Mouse (Mus musculus) lung, embryonic 16.5 days (tissue): ENCODE data around the gene S100pbp. TPM values are rescaled to one million over a fixed set of nuclear protein-coding genes. Genes with fewer than 3 reads are reported as not detected.

ENCODE experiments used
- ATAC-seq: fragments of 200-750 bp; cut with Nextera tagmentation; 2 replicates; pipeline ENCODE4 v1.8.0; 2017; ENCODE audit warnings: low read depth, mild to moderate bottlenecking, moderate library complexity
- H3K27ac ChIP-seq: fragments of 300-500 bp; sonication (generic); 2 replicates; pipeline ENCODE4 v1.5.1; 2014; ENCODE audit warnings: mild to moderate bottlenecking, control low read depth, low read length
- H3K27me3 ChIP-seq: fragments of 300-500 bp; sonication (generic); 2 replicates; pipeline ENCODE4 v1.6.1; 2014; ENCODE audit warnings: low read depth, low read length, mixed read lengths; ENCODE audit not compliant: control insufficient read depth, insufficient read depth
- H3K36me3 ChIP-seq: fragments of 300-500 bp; sonication (generic); 2 replicates; pipeline ENCODE4 v1.6.1; 2014; ENCODE audit warnings: low read length; ENCODE audit not compliant: control insufficient read depth, insufficient read depth
- H3K4me1 ChIP-seq: fragments of 300-500 bp; sonication (generic); replicated peaks from 2 replicates; pipeline ENCODE4 v1.6.1; 2014; ENCODE audit warnings: low read length, mixed read lengths; ENCODE audit not compliant: control insufficient read depth, insufficient read depth
- H3K4me2 ChIP-seq: fragments of 300-500 bp; sonication (generic); 2 replicates; pipeline ENCODE4 v1.6.1; 2014; ENCODE audit warnings: low read depth, low read length, control low read depth
- H3K4me3 ChIP-seq: fragments of 300-500 bp; sonication (generic); 2 replicates; pipeline ENCODE4 v1.5.1; 2014; ENCODE audit warnings: mild to moderate bottlenecking, low read length, control low read depth
- H3K9ac ChIP-seq: fragments of 300-500 bp; sonication (generic); 2 replicates; pipeline ENCODE4 v1.6.1; 2014; ENCODE audit warnings: low read length, control low read depth
- H3K9me3 ChIP-seq: fragments of 300-500 bp; sonication (generic); 2 replicates; pipeline ENCODE4 v1.6.1; 2016; ENCODE audit warnings: low read length; ENCODE audit not compliant: control insufficient read depth
- WGBS: fragments of 180-500 bp; shearing (Covaris S2); extraction: QIAGEN DNeasy Blood & Tissue Kit; methylation state at CpG from one replicate; pipeline ENCODE4 v1.1.7; 2014; 5-methylcytosine and 5-hydroxymethylcytosine counted together
- polyA plus RNA-seq: library from polyadenylated mRNA; unstranded; fragments of >200 nt; fragmentation: Nextera tagmentation; extraction: Ambion mirVana; gene quantifications from 2 replicates; pipeline ENCODE4 v1.2.1, GENCODE M21; 2015

The S100pbp gene
- polyA plus RNA-seq, 1 experiment from 2014 or later, result 15.8 TPM

DNA sequence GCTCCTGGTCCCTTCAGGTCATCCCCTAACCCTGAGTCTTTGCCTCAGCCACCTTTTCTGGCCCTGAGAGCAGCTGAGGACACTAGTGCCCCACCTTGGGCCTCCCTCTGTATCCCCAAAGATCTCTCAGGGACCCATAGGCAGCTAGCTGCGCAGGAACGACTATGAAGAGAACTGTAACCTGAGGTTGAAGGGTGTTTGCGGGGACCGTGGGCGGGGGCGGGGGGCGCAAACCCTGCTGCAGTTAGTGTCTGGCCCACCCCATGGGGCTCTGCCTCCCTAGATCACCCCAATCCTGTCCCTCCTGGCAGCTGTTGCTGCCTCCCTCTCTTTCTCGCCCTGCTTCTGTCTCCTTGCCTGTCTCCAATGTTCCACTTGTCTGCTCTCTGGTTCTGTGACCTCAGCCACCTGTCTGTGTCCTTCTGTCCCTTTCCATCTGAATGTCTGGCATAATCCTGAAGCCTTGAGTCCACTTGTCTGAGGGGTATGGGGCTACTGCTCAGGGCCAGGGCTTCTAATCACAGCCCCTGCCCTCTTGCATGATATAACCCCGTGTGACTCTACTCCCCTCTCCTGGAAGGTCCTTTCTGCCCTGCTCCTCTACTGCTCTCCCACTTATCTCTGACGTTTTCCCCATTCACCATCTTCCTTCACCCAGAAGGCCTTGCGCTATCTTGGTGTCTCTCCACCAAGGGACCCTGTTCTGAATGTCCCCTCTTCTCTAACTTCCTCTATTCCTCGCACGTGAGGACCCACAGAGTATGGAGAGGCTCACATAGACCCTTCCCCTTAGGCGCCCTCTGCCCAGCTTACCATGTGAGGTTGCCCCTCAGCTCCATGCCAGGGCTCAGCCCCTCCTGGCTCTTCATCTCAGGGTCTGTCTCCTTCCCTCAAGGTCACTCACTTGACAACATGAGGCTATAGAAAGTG lies 51.9 kb downstream of the S100pbp start:
- Histone ChIP-seq H3K4me2 (peak overlapping the region; percentile 97), H3K36me3 (no peaks in the 10 kb centered on the region), H3K27ac (no peak overlapping the region), H3K27me3 (peaks cover 34% of the 10 kb centered on the region), H3K4me1 (peaks cover 5% of the 10 kb centered on the region), H3K9ac (peak overlapping the region; percentile 68), H3K4me3 (peak overlapping the region; percentile 61), H3K9me3 (no peaks in the 10 kb centered on the region)
- no peak for ATAC-seq
- WGBS, result 60% methylated on average over 14 of the region's 14 CpGs

DNA sequence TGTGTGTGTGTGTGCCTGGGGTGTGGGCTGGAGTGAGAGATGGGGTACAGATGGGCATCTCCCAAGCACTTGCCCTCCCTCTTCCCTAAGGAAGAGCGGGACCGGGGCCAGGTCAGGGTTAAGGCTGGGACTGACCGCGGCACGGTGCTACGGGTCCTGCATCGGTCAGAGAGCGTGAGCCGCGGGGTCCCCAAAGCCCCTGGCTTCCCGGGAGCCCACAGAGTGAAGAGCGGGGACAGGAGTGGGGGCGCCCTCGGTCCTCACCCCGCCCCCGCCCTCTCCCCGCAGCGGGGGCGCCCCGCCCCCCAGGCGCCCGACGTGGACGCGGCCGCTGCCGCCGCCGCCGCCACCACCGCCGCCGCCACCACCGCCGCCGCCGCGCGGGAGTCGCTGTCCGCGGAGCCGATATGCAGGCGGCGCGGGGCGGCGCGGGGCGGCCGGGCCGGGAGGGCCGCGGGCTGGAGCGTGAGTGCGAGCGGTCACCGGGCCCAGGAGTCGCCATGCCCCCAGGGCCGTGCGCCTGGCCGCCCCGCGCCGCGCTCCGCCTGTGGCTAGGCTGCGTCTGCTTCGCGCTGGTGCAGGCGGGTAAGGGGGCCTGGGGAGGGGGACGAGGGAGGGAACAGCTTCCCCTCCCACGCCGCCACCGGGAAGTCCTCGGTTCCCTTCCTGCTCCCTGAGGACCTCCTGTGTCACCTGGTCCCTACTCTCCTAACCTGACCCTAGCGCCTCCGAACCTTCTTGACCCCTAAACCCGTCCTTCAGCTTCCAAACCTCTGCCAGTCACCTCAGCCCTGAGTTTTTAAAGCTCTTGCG lies 52.7 kb downstream of the S100pbp start, which contains the start of gene Fndc5:
Gene Fndc5, plus strand, starts transcription at position 421 of the 813 bp plus-strand sequence.
- 1% methylated on average over 29 of the region's 80 CpGs for WGBS
- H3K27ac ChIP-seq, result no peak within 1 kb of the TSS

DNA sequence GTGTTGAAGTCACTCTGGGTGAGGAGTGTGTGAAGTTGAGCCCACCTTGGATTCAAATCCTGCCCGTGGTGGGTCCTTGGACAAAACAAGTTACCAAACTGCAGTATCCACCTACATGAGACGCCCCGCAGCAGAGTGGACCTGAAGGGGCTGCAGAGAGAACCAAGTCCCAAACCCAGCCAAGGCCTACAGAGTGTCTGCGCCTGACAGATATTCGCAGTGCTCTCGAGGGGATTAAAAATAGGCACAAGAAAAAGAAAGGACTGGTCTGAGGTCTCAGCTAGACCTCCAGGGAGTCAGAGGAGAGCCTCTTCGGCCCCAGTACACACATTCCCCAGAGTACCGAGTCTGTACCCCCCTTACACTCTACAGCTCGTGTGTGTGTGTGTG lies 53.3 kb downstream of the S100pbp start:
- Histone ChIP-seq H3K4me1 (peaks cover 5% of the 10 kb centered on the region), H3K4me3 (peak overlapping the region; percentile 61), H3K4me2 (peak overlapping the region; percentile 97), H3K9ac (peak overlapping the region; percentile 68), H3K27me3 (peaks cover 34% of the 10 kb centered on the region), H3K36me3 (no peaks in the 10 kb centered on the region), H3K9me3 (no peaks in the 10 kb centered on the region), H3K27ac (no peak overlapping the region)
- no peak for ATAC-seq
- 38% methylated on average over 9 of the region's 9 CpGs for WGBS

More for the DNA sequence above, 52.7 kb downstream of the S100pbp start, which contains the start of gene Fndc5:
- Histone ChIP-seq H3K4me2 (peak within 1 kb of the TSS; percentile 97), H3K27me3 (peaks cover 34% of the 10 kb centered on the region), H3K9ac (peak within 1 kb of the TSS; percentile 68), H3K4me1 (peaks cover 5% of the 10 kb centered on the region), H3K4me3 (peak within 1 kb of the TSS; percentile 61), H3K9me3 (no peaks in the 10 kb centered on the region), H3K36me3 (no peaks in the 10 kb centered on the region)
- ATAC-seq, result peak; percentile 49

DNA sequence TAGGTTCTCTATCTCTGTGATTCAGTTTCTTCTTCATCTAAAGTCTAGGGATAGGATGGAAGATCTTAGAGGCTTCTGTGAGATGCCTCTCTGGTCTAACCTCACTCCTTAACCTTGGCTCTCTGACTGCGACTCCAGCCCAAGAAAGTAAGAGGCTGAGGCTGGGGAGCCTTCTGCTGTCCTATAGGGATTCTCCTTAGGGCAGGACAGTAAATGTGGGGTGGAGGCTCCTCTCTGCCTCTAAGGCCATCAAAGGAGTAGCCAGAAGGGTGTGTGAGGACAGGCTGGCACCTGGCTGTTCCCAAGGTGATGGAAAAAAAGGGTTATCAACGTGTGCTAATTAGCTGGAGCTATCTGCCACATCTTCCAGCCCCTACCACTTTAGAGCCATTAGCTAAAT lies 53.9 kb downstream of the S100pbp start:
- no peak overlapping the region for H3K9ac ChIP-seq
- H3K4me3 ChIP-seq, result no peak overlapping the region
- H3K36me3 ChIP-seq, result no peaks in the 10 kb centered on the region
- 53% methylated on average over 2 of the region's 2 CpGs for WGBS
- no peak overlapping the region for H3K4me2 ChIP-seq
- H3K27me3 ChIP-seq, result peaks cover 34% of the 10 kb centered on the region
- H3K27ac ChIP-seq, result no peak overlapping the region
- peaks cover 5% of the 10 kb centered on the region for H3K4me1 ChIP-seq
- no peaks in the 10 kb centered on the region for H3K9me3 ChIP-seq
- no peak for ATAC-seq

DNA sequence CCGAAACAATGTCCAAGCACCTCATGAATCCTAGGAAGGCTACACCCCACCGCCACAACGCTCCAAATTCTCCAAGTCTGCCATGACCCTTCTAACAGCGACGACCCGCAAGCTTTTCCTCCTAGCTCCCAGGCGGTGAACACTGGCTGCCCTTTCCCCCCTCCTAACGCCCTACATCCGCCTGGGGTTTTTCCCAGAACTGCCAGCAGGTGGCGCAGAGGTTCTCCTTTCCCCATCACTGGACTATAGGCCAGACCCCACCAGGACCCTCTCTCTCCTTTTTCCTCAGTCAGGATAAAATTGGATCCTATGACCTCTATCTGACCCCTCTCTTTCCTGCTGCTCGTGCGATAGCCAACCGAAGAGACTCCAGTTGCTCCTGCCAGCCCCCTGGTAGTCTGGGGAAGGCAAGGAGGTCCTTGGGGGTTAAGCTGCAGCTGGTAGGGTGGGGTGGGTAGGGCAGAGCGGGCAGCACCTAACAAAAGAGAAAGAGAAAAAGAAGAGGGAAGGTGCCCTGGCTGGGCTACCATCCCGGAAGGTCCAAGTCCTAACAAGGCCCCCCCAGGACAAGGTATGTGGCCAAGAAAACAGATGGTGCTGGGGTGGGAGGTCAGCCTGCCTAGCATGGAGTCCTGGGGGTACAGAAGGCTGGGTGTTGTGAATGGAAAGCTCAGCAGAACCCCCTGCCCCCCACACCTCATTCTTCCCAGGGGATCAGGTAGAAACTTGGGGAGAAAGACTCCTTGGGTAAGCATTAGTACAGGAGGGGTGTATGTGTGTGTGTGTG lies 54.5 kb downstream of the S100pbp start:
- no peak overlapping the region for H3K9ac ChIP-seq
- ATAC-seq, result 0 out of 2 replicates have a peak, but pooled peaks have one; percentile 43
- H3K4me1 ChIP-seq, result peaks cover 12% of the 10 kb centered on the region
- H3K27ac ChIP-seq, result no peak overlapping the region
- peak overlapping the region; percentile 31; the same call in 1 of the 2 replicates for H3K4me2 ChIP-seq
- peaks cover 34% of the 10 kb centered on the region for H3K27me3 ChIP-seq
- no peak overlapping the region for H3K4me3 ChIP-seq
- no peaks in the 10 kb centered on the region for H3K9me3 ChIP-seq
- H3K36me3 ChIP-seq, result no peaks in the 10 kb centered on the region
- WGBS, result 8% methylated on average over 15 of the region's 15 CpGs

DNA sequence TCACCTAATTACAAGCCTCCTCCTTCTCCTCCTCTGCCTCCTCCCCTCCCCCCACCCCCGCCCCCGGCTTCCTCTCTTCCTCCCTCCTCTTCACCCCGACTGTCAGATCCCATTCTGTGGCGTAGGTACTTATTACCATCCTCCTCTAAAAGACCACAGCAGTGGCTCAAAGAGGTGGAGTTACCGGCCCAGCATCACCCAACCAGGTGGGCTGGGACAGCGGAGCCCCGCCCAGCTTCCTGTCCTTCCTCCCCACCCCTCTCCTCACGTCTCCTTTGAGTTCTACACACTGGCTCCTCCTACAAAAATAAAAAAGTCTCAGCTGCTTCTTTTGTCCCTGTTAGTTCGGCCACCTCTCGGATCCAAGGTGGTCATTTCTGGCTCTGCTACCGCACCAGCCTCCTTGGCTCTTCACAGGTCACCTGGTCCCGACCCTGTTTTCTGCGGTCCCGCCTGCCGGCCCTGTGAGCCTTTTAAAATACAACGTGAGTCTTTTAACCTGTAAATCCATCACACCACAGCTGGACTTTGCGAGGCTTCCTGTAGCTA lies 58.7 kb downstream of the S100pbp start:
- Histone ChIP-seq H3K36me3 (no peaks in the 10 kb centered on the region), H3K27ac (no peak overlapping the region), H3K4me2 (peak overlapping the region; percentile 37), H3K27me3 (peaks cover 10% of the 10 kb centered on the region), H3K9ac (peak overlapping the region; percentile 46), H3K9me3 (no peaks in the 10 kb centered on the region), H3K4me1 (peaks cover 7% of the 10 kb centered on the region), H3K4me3 (peak overlapping the region; percentile 35)
- 4% methylated on average over 17 of the region's 17 CpGs for WGBS
- ATAC-seq, result 0 out of 2 replicates have a peak, but pooled peaks have one; percentile 23

DNA sequence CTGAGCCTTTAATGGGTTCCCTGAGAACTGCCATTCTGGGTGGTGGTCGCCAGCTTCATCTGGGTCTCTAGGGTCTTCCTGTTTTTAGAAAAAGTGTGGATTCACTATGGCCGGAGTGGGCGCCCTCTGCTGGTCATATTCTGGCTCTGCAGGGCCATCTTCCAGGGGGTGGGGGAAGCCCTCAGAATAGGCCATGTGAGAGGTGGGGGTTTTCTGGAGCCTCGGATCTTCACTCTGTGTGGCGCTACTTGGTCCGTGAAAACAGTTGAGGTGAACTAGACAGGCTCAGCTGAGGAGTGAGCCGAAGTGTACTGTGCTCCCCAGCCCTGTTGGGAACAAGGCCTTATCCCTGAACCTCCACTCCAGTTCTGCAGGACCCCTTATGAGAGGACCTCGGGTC lies 59.4 kb downstream of the S100pbp start:
- Histone ChIP-seq H3K27ac (no peak overlapping the region), H3K9ac (peak overlapping the region; percentile 36; the same call in 1 of the 2 replicates), H3K4me1 (peaks cover 10% of the 10 kb centered on the region), H3K27me3 (peaks cover 5% of the 10 kb centered on the region; the same call in 1 of the 2 replicates), H3K4me2 (peak overlapping the region; percentile 37), H3K36me3 (no peaks in the 10 kb centered on the region), H3K4me3 (no peak overlapping the region), H3K9me3 (no peaks in the 10 kb centered on the region)
- 3% methylated on average over 8 of the region's 8 CpGs for WGBS
- ATAC-seq, result no peak; the same call in 1 of the 2 replicates

DNA sequence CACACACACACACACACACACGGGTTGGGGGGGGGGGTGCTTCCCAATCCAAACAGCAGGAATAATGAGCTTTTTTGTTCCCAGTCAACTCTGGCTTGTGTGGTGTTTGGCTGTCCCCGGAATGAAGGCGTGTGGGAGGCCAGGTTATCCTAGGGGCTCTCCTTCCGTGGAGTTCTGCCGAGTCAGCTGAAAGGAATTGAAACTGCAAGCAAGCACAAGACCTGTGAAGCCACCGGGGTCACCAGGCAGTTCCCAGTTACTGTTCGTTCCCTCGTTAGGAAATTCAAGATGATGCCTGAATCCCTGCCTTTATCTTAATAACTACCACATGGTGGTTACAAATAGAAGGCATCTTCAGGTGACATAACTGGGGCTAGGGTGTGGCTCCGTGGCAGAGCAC lies 60.1 kb downstream of the S100pbp start:
- Histone ChIP-seq H3K27ac (no peak overlapping the region), H3K9ac (no peak overlapping the region), H3K9me3 (no peaks in the 10 kb centered on the region), H3K4me3 (no peak overlapping the region), H3K4me2 (no peak overlapping the region), H3K4me1 (peaks cover 14% of the 10 kb centered on the region), H3K27me3 (peaks cover 2% of the 10 kb centered on the region; the same call in 1 of the 2 replicates), H3K36me3 (no peaks in the 10 kb centered on the region)
- no peak for ATAC-seq
- 31% methylated on average over 9 of the region's 9 CpGs for WGBS
